Mouse (Mus musculus): ENCODE data around the gene Gm14692. TPM values are rescaled to one million over a fixed set of nuclear protein-coding genes. Genes with fewer than 3 reads are reported as not detected.
"Not testable (repeated sequence)": the region's sequence is repeated elsewhere in the genome, so short reads cannot be mapped to it uniquely, and the experiment has no call there.

The Gm14692 gene
- not detected in 2 replicates for polyA plus RNA-seq (2012; rRNA removed)

DNA sequence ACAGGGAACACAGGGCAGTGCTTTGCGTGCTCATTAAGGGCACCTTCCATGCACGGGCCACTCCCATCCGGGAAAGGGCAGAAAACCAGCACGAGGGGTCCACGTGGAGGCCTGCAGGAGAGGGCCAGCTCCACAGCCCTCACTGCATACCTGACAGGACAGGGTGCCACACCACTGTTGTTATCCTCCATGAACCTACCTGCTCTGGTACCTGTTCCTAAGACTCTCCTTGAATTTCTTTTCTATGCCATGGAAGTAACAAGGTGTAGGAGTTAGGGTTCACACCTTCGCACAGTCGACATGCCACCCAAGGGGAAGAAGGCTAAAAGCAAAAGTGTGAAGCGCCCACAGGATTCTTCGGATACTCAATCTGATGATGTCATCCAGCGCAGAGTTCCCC, at the start of gene Gm14692:
TSS of gene Gm14692 (plus strand) at position 301 of the 400 bp plus-strand sequence.
- WGBS = 75% methylated on average over 5 of the region's 10 CpGs

DNA sequence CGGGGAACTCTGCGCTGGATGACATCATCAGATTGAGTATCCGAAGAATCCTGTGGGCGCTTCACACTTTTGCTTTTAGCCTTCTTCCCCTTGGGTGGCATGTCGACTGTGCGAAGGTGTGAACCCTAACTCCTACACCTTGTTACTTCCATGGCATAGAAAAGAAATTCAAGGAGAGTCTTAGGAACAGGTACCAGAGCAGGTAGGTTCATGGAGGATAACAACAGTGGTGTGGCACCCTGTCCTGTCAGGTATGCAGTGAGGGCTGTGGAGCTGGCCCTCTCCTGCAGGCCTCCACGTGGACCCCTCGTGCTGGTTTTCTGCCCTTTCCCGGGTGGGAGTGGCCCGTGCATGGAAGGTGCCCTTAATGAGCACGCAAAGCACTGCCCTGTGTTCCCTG, 2.0 kb upstream of the Gm14692 start, which contains the start of gene Gm1140:
TSS of gene Gm1140 (minus strand) at position 101 of the 400 bp plus-strand sequence.
- 100% methylated on average over 2 of the region's 11 CpGs for WGBS
- DNase-seq (ENCODE audit: low read depth in 1 of 2, low spot score in 2 of 2); H3K36me3 ChIP-seq (ENCODE audit: control insufficient read depth, insufficient read depth, low read length); H3K4me1 ChIP-seq (ENCODE audit: control insufficient read depth, insufficient read depth, insufficient read length); H3K27ac ChIP-seq (ENCODE audit: insufficient read depth, low read length); H3K4me3 ChIP-seq (ENCODE audit: extremely low read depth, insufficient read depth, insufficient read length); H3K27me3 ChIP-seq (ENCODE audit: control insufficient read depth, insufficient read depth, low read length): not testable (repeated sequence)

More for the DNA sequence above, at the start of gene Gm14692:
- H3K4me3 ChIP-seq (ENCODE audit: extremely low read depth, insufficient read depth, insufficient read length); DNase-seq (ENCODE audit: low read depth in 1 of 2, low spot score in 2 of 2); H3K4me1 ChIP-seq (ENCODE audit: control insufficient read depth, insufficient read depth, insufficient read length); H3K27ac ChIP-seq (ENCODE audit: insufficient read depth, low read length); H3K27me3 ChIP-seq (ENCODE audit: control insufficient read depth, insufficient read depth, low read length); H3K36me3 ChIP-seq (ENCODE audit: control insufficient read depth, insufficient read depth, low read length): not testable (repeated sequence)

Other genes with a start within 250 kb of the Gm14692 start
- not detected in 2 replicates for gene Gm1140, start 2.1 kb upstream of the Gm14692 start, polyA plus RNA-seq (2012; rRNA removed)
- gene 4933436I01Rik, start 225.8 kb downstream of the Gm14692 start, polyA plus RNA-seq (2012; rRNA removed) = not detected in 2 replicates